Mouse (Mus musculus) thymus, adult 2 months (tissue): ENCODE measurements at regions not wholly inside any gene's neighbourhood (a gene's known extent, or its start where the extent isn't known, plus 50 kb on each side); places are given as distances from the start of the nearest gene placed in this dataset.

Experiments
- DNase-seq: peaks from one replicate; pipeline ENCODE4 v3.0.0; 2021
- H3K27ac ChIP-seq: fragments of 200-500 bp; 2 replicates; pipeline ENCODE4 v1.5.1; 2012; ENCODE audit warnings: low read length, control low read depth; ENCODE audit not compliant: control insufficient read depth, insufficient read depth
- H3K27me3 ChIP-seq: fragments of 200-500 bp; 2 replicates; pipeline ENCODE4 v1.6.1; 2012; ENCODE audit warnings: mild to moderate bottlenecking, low read length, moderate library complexity, mixed read lengths; ENCODE audit not compliant: control insufficient read depth, insufficient read depth
- H3K36me3 ChIP-seq: fragments of 200-500 bp; 2 replicates; pipeline ENCODE4 v1.6.1; 2012; ENCODE audit warnings: mild to moderate bottlenecking, low read length, moderate library complexity; ENCODE audit not compliant: control insufficient read depth, insufficient read depth
- H3K4me1 ChIP-seq: fragments of 200-500 bp; replicated peaks from 2 replicates; pipeline ENCODE4 v1.6.1; 2012; ENCODE audit warnings: low read length; ENCODE audit not compliant: control insufficient read depth, insufficient read depth
- H3K4me3 ChIP-seq: fragments of 200-500 bp; 2 replicates; pipeline ENCODE4 v1.5.1; 2012; ENCODE audit warnings: mild to moderate bottlenecking, low read length, control low read depth, moderate library complexity; ENCODE audit not compliant: control insufficient read depth, insufficient read depth
- CTCF ChIP-seq: fragments of 200-500 bp; IDR thresholded peaks from 2 replicates; pipeline ENCODE4 v1.5.1; 2012; ENCODE audit warnings: mild to moderate bottlenecking, control low read depth, low read length, moderate library complexity, borderline replicate concordance; ENCODE audit not compliant: control insufficient read depth, poor library complexity, insufficient read depth; ENCODE audit errors: extremely low read depth
- POLR2A ChIP-seq: fragments of 200-500 bp; IDR thresholded peaks from 2 replicates; pipeline ENCODE4 v1.6.1; 2012; ENCODE audit warnings: mild to moderate bottlenecking, low read length, control low read depth, moderate library complexity; ENCODE audit not compliant: control insufficient read depth, poor library complexity, insufficient read depth; ENCODE audit errors: extremely low read depth
- WGBS: fragments of 180-500 bp; shearing (Covaris S2); methylation state at CpG from one replicate; pipeline ENCODE4 v1.1.7; 2018; 5-methylcytosine and 5-hydroxymethylcytosine counted together

DNA sequence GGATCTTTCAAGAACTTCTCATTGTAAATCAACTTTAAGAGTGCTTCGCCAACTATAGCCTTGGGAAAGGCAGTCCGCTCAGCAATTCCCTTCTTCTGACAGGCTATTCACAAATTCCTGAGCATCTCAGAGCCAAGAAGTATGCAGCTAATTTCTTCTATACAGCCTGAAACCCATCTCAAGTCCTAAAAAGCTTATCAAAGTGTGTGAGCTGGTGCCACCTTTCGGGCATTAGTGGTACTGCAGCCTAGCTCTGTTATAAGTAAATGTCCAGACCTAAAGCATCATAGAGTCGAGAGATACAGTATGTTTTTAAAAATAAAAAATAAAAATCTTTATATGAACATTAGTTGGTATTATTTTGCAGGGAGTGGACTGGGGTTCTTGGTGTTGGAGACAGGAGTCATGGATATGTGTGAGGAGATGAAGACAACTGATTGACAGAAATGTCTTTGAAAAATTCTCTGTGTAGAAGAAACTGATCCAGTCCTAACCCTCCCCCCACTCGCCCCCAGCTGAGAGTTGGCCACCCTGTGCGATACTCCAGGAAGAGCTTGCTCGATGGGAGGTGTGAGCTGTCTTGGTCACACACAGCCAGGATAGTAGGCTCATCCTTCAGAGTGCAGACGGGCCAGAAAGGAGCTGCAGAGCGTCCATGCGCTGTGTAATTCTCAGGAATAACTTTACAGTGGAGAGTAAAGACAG is 56.4 kb downstream of the Bod1 start:
- H3K4me1 ChIP-seq, result no peaks in the 10 kb centered on the region
- TF ChIP-seq POLR2A, result no peak
- no peak for TF ChIP-seq CTCF
- H3K27ac ChIP-seq, result no peak overlapping the region
- 69% methylated on average over 10 of the region's 10 CpGs for WGBS
- no peak overlapping the region for H3K4me3 ChIP-seq
- no peaks in the 10 kb centered on the region for H3K27me3 ChIP-seq
- H3K36me3 ChIP-seq, result no peaks in the 10 kb centered on the region
- peak; percentile 35 for DNase-seq

DNA sequence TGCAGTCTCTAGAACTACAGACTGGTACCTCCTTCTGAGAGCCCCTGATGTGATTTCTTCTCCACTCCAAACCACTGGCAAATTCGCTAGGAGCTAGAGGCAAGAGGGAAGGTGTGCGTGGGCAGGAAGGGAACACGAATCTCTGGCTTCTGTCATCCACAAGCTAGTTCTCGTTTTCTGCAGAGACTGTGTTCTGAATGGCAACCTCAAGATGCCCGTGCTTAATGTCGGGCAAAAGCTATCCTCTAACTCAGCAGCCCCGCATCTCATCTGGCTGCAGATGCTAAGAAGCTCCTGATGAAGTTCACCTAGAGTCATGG is 57.3 kb downstream of the Bod1 start:
- no peaks in the 10 kb centered on the region for H3K36me3 ChIP-seq
- no peaks in the 10 kb centered on the region for H3K4me1 ChIP-seq
- 63% methylated on average over 7 of the region's 7 CpGs for WGBS
- DNase-seq, result no peak
- H3K4me3 ChIP-seq, result no peak overlapping the region
- TF ChIP-seq POLR2A (no peak), CTCF (no peak)
- no peaks in the 10 kb centered on the region for H3K27me3 ChIP-seq
- no peak overlapping the region for H3K27ac ChIP-seq

DNA sequence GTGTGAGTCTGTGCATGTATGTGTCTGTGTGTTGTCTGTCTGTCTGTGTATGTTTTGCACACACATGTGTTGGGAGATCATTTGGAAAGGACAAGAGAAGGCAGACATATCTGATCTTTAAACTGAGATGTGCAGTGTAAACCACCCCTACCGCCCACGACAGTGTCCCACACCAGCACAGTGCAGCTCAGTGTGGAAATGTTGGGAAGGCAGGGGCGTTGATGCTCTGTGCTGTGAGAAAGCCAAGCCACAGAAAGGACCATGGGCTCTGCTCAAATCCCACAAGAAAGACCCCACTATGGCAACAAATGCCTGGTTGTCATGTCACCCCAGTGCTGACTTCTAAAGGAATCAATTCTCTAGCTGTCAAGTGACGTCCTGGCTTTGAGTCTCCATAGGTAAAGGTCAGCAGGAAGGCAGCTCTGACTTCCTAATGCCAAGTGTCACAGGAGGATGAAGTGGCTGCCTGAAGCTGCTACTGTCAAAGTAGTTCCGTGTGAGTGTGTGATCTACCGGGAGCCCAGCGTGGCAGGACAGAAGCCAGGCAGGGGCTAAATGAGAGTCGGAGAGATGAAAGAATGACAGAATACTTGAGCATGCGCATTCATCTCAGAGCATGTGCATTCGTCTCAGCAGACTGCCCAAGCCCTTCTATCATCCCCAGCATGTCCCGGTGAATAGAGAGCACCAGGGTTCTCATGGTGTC is 57.8 kb downstream of the Bod1 start:
- H3K36me3 ChIP-seq, result no peaks in the 10 kb centered on the region
- H3K27ac ChIP-seq, result no peak overlapping the region
- no peak overlapping the region for H3K4me3 ChIP-seq
- WGBS, result 85% methylated on average over 11 of the region's 11 CpGs
- no peaks in the 10 kb centered on the region for H3K27me3 ChIP-seq
- TF ChIP-seq POLR2A (no peak), CTCF (no peak)
- DNase-seq, result no peak
- no peaks in the 10 kb centered on the region for H3K4me1 ChIP-seq

DNA sequence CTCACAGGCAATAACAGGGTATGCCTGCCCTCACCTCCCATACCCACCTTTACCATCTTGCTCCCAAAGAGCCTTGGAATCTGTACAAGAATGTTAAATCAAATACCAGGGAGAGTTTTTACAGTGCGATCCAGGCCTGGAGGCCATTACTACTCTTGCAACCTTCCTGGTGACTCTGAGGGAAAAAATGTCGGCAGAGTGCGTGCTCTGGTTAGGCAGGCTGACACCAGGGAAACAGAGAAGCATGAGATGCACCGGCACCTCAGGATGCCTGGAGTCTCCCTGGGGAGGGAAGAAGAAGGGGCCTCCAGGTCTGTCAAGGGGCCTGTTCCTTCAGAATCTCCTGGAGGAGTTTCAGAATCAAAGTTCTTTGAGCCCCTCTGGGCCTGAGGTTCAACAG is 63.2 kb downstream of the Bod1 start:
- TF ChIP-seq POLR2A, result no peak
- no peak for TF ChIP-seq CTCF
- WGBS, result 95% methylated on average over 4 of the region's 4 CpGs
- Histone ChIP-seq H3K4me3 (no peak overlapping the region), H3K4me1 (no peaks in the 10 kb centered on the region), H3K36me3 (no peaks in the 10 kb centered on the region), H3K27me3 (no peaks in the 10 kb centered on the region), H3K27ac (no peak overlapping the region)
- no peak for DNase-seq

DNA sequence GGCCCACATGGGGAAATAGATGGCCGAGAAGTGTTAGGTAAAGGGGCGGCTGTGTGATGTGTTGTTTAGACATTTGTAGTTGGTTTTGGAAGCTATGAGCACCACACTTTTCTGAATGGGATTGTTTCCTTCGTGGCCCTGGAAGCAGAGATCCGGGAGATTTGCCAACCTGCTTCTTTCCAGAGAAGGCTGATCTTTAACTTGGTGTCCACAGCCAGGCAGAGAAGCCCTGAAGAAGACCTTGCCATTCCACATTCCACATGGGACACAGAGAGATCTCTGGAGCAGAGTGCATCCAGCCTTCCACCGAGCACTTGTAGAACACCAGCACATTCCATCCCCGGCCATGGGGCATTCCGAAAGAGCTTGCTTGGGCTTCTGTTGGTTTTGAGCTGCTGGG is 70.2 kb downstream of the Bod1 start:
- DNase-seq, result no peak
- Histone ChIP-seq H3K4me1 (no peaks in the 10 kb centered on the region), H3K27me3 (no peaks in the 10 kb centered on the region), H3K4me3 (no peak overlapping the region), H3K27ac (no peak overlapping the region), H3K36me3 (no peaks in the 10 kb centered on the region)
- TF ChIP-seq CTCF (no peak), POLR2A (no peak)
- 93% methylated on average over 7 of the region's 7 CpGs for WGBS

DNA sequence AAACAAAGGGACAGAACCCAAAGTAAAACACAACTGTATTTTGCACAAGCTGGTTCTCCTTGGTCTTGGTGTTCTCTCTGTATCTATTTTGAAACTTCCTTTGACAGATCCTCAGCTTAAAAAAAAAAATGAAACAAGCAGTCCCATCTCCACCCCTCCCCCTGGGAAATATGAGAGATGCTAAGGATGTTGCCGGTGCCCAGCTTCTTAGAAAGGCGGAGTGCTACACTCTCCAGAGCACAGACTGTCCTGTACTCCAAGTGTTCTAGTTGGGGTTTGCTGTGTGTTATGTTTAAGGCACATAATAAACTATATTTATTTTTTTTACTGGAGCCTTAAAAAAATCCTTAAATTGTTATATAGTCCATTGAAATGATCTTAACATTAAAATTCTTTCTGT is 78.1 kb downstream of the Bod1 start:
- no peak for DNase-seq
- Histone ChIP-seq H3K36me3 (no peaks in the 10 kb centered on the region), H3K27me3 (no peaks in the 10 kb centered on the region), H3K4me1 (no peaks in the 10 kb centered on the region), H3K27ac (no peak overlapping the region), H3K4me3 (no peak overlapping the region)
- WGBS, result 90% methylated on average over 2 of the region's 2 CpGs
- TF ChIP-seq CTCF, result no peak
- TF ChIP-seq POLR2A, result no peak

DNA sequence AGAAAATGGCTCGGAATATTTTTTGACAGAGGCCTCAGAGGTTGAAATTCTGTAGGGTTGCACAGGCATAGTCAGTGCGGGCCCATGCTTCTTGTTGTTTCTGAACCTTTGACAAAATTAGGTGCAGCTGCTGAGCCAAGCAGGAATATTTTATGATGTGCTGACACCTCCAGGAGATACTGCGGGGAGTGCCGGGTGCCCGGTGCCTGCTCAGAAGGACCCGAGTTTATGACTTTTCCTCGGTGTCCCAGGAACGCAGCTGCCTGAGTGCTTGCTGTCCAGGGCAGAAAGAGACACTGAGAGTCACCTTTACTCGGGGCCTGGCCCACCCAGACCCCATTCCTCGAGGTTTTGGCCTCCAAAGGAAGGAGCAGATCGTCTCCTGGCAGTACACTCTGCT is 79.6 kb downstream of the Bod1 start:
- H3K4me3 ChIP-seq, result no peak overlapping the region
- 79% methylated on average over 11 of the region's 11 CpGs for WGBS
- no peaks in the 10 kb centered on the region for H3K27me3 ChIP-seq
- no peaks in the 10 kb centered on the region for H3K4me1 ChIP-seq
- TF ChIP-seq POLR2A, result no peak
- no peak for TF ChIP-seq CTCF
- DNase-seq, result no peak
- no peaks in the 10 kb centered on the region for H3K36me3 ChIP-seq
- no peak overlapping the region for H3K27ac ChIP-seq
